In the genomic region with DNA sequence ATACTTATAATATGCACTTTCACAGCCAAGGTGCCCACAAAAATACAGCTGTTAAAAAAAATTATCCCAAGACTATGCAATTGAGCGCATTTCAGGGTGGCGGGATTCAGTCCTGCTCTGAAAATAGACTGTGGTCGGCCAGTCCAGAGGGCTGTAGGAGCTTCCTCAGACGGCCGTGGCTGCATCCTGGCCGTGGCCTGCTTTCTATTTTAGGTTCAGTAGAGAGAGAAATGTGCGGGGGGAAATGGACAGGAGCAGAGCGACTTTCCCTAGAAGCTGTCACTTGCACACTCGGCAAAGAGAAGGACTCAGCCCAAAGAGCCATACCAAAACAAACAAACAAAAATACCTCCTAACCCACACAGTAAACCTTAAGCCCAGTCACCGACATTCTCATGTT, we compare ENCODE assay signal across 7 mouse cellular contexts.
DNase-seq lines count a peak whose midpoint lies in the region; ATAC-seq and TF ChIP-seq lines count a peak whose summit lies in the region.

No protein-coding gene starts in this region.

- TF ChIP-seq CTCF in kidney, postnatal 0 days (IDR thresholded peaks at IDR 0.05; ENCODE audit: low read depth) = no peak
- TF ChIP-seq CTCF in cerebellum, adult 2 months (IDR thresholded peaks at IDR 0.05; ENCODE audit: borderline replicate concordance, insufficient read depth, low read depth, low read length) = no peak

- H3K9ac ChIP-seq in kidney, postnatal 0 days (ENCODE audit: low read depth, low read length) = no peak overlapping the region
- H3K9ac ChIP-seq in liver, embryonic 11.5 days (ENCODE audit: low read depth, low read length) = no peak overlapping the region

- H3K36me3 ChIP-seq in kidney, postnatal 0 days (ENCODE audit: insufficient read depth, low read length) = peaks cover 10% of the 10 kb centered on the region; the same call in 1 of the 2 replicates
- H3K36me3 ChIP-seq in liver, embryonic 11.5 days (ENCODE audit: control insufficient read depth, insufficient read depth, low read length) = no peaks in the 10 kb centered on the region

- H3K4me3 ChIP-seq in kidney, postnatal 0 days (replicated peaks; ENCODE audit: low read depth, low read length) = no peak overlapping the region
- no peak overlapping the region for H3K4me3 ChIP-seq in cerebellum, adult 2 months (replicated peaks; ENCODE audit: insufficient read depth, low read depth, low read length)
- no peak overlapping the region for H3K4me3 ChIP-seq in liver, embryonic 11.5 days (ENCODE audit: low read depth, low read length)

- no peaks in the 10 kb centered on the region for H3K9me3 ChIP-seq in kidney, postnatal 0 days (replicated peaks; ENCODE audit: low read length)
- H3K9me3 ChIP-seq in liver, embryonic 11.5 days (ENCODE audit: control insufficient read depth, low read length) = no peaks in the 10 kb centered on the region

- no peaks in the 10 kb centered on the region; the same call in none of the 2 replicates for H3K4me1 ChIP-seq in kidney, postnatal 0 days (replicated peaks; ENCODE audit: insufficient read depth, low read length)
- peaks cover 12% of the 10 kb centered on the region for H3K4me1 ChIP-seq in cerebellum, adult 2 months (ENCODE audit: control insufficient read depth, insufficient read depth, low read length)
- H3K4me1 ChIP-seq in liver, embryonic 11.5 days (replicated peaks; ENCODE audit: control insufficient read depth, insufficient read depth, low read length) = no peaks in the 10 kb centered on the region; the same call in 1 of the 2 replicates

- no peak for ATAC-seq in kidney, postnatal 0 days (replicated peaks; ENCODE audit: low FRiP score, low read depth)
- no peak for ATAC-seq in liver, embryonic 11.5 days (replicated peaks; ENCODE audit: low FRiP score)
- no peak for ATAC-seq in activated CD4-positive, CD25-positive, alpha-beta regulatory T cell, adult 4 months

- H3K4me2 ChIP-seq in kidney, postnatal 0 days (ENCODE audit: low read length) = no peak overlapping the region
- H3K4me2 ChIP-seq in liver, embryonic 11.5 days = peak overlapping the region; percentile 2; the same call in 1 of the 2 replicates

- 0 out of 2 replicates have a peak, but pooled peaks have one; percentile 10 for TF ChIP-seq POLR2A in cerebellum, adult 2 months (IDR thresholded peaks at IDR 0.05; ENCODE audit: borderline replicate concordance, insufficient read depth, low read length)

- 0 out of 2 replicates have a peak overlapping the region, but pooled peaks have one; percentile 0 for H3K27ac ChIP-seq in kidney, postnatal 0 days
- peak overlapping the region; percentile 59 for H3K27ac ChIP-seq in cerebellum, adult 2 months (ENCODE audit: insufficient read depth, low read length)
- H3K27ac ChIP-seq in liver, embryonic 11.5 days (ENCODE audit: low read depth, low read length) = no peak overlapping the region

- H3K27me3 ChIP-seq in kidney, postnatal 0 days (ENCODE audit: insufficient read depth, low read length) = no peaks in the 10 kb centered on the region
- H3K27me3 ChIP-seq in cerebellum, adult 2 months (ENCODE audit: control insufficient read depth, insufficient read depth, low read length) = no peaks in the 10 kb centered on the region
- H3K27me3 ChIP-seq in liver, embryonic 11.5 days (replicated peaks; ENCODE audit: control insufficient read depth, insufficient read depth, low read length) = no peaks in the 10 kb centered on the region

- peak; percentile 44 for DNase-seq in kidney, postnatal 0 days (ENCODE audit: low spot score)
- no peak for DNase-seq in kidney, adult 18-20 months
- peak; percentile 75 to 85 for DNase-seq in cerebellum, adult 2 months
- peak; percentile 59 for DNase-seq in heart, adult 8-10 months (ENCODE audit: low spot score)
- no peak for DNase-seq in liver, embryonic 11.5 days (ENCODE audit: low spot score)
- no peak for DNase-seq in urinary bladder, postnatal 14 days (ENCODE audit: low spot score)

- 33% methylated on average over 10 of the region's 10 CpGs for WGBS in kidney, postnatal 0 days
- 16% methylated on average over 10 of the region's 10 CpGs for WGBS in cerebellum, adult 2 months
- 43% methylated on average over 10 of the region's 10 CpGs for WGBS in liver, embryonic 11.5 days

Comparison
In these comparisons a context has a peak if more than half of its experiments do, and no peak if none do; other contexts are left out.
1. DNase-seq: peak in kidney, postnatal 0 days (single experiment), cerebellum, adult 2 months (2 of 2) and heart, adult 8-10 months (single experiment); none in kidney, adult 18-20 months (single experiment), liver, embryonic 11.5 days (single experiment) and urinary bladder, postnatal 14 days (single experiment).